Mouse (Mus musculus): ENCODE results near the gene Bmp2k.
A peak's percentile ranks its signal among the peaks of the same experiment; 100 is the strongest.

The Bmp2k gene

DNA sequence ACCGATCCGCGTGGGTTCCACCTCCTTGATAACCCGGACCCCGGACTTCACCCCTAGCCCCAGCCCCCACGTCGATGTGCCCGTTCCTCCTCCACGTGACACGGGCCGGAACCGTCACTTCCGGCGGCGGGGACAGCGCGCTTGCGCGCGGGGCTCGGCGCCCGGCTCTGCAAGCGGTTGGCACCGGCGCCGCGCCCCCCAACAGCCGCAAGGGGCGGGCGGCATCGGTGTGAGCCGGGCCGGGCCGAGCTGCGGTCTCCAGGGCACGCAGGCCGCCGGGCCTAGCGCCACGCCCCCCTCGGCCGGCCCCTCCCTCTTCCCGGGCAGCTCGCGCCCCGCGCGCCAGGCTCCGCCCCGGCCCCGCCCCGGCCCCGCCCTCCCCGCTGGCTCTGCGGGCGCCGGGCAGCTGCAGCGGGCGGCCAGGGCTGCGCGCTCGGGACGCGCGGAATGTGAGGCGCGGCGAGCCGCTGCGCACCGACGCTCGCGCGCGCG is at the start of gene Bmp2k:
Bmp2k (plus strand) TSS at position 380 of the 492 bp plus-strand sequence.
- peak; percentile 90 to 91 for DNase-seq

DNA sequence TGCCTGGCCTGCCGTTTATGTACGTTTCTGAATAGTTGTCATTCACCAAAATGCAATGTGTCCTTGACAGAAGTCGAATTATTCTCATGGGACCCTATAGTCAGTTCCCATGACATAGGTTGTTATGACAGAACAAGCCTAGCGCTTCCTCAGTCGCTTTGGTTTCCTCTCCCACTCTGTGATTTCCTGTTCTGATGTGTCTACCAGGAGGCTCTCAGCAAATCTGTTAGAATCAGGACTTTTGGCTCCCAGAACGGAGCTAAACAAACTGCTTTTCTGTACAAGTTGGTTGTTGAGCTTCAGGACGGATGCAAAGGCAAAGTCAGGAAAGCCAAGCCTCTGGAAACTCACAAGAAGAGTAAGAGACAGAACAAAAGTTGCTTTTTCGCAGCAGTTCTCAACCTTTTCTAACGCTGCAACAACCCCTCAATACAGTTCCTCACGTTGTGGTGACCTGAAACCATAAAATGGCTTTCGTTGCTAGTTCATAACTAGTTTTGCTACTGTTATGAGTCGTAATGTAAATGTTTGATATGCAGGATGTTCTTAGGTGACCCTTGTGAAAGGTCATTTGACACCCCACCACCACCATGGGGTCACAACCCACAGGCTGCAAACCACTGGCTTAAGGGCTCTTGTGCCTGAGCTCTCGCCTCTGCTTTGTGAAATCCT is 48.5 kb upstream of the Bmp2k start:
- no peak for DNase-seq

DNA sequence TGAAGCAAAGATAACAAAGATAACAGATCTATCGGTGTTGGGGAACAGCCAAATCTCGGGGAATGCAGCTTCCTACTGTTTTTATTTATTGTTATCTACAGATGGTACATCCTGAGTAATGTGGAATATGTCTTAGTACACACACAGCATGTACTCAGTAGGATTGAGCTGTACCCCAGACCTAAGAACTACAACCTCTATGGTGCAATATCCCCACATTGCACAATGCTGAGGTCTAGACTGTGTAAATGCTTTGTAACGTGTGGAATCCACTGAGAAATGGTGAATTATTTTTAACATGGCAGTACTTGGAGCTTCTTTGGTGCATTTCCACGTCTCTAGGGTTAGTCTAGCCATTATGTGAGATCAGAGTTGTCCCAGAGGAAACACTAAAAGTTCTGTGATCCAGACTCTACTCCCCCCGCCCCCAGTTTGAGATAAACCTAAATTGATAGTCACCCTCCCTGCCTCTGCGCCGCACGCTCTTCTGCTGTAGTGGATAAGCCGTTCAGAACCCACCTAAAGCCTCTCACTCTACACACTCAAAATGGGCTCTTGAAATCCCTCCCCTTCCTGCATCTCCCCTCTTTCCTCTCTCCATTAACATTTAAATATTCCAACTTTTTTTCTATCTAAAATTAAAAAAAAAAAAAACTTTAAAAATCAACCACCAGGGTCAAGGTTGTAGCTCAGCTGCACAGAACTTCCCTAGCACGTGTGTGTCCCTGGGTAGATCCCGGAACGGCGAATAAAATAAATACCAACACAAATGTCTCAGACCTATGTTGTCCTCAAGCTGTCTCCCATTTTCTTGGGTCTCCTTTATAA is 47.4 kb upstream of the Bmp2k start:
- no peak for DNase-seq

DNA sequence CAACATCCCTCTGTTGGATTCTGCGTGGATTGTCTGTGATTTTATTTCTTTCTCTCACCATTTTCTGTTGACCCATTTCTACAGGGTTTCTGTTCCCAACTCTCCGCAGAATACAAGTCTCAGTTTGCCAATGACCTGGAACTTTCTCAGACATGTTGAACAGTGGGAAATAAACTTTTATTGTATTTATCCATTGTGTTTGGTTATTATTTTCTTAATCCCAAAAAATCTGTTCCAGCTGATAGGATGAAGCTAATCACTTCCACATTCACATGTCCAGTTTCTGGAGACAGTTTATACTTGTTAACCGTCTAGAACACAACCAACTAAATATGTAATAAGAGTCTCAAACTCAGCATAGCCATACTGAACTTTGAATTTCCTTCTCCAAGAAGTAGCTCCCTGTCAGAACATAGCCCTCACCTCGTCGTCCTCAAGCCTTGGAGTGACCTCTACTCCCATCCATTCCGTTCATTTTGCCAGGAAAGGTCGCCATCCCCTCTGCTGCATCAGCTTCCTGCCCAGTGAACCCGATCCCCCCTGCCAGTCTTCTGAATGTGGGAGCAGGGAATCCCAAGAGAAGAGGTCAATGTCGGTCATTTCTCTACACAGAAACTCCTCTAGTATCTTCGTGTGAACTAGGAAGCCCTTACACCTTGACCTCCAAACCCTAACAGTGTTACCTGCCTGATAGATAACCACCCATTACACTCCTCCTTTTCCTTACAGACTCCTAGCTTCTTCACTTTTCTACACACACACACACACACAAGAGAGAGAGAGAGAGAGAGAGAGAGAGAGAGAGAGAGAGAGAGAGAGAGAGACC is 46.6 kb upstream of the Bmp2k start:
- no peak for DNase-seq

DNA sequence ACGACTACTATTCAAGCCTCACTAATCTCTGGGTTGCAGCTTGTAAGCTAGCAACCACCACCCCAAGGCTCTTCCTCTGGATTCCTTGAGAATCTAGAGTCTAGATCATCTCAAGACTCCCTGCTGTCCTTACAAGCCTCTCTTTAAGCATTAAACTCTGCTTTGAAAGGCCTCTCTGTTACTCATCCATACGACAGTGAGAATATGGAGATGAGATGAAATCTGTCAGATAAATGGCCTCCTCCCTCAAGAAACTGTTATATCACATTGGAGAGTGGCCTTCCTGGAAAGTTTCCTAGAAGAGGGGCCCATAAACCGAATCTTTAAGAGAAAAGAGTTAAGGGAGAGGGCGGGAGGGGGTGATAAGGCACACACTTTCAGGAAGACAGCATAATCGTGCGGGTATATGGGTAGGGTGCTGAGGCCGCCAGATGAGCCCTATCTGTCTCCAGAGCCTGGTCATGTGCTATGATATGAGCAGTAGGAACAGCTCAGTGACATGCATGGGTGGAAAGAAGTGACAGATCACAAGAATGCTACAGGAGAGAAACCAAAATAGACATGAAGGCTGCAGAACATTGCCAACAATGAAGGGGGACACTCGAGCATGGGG is 45.9 kb upstream of the Bmp2k start:
- no peak for DNase-seq

DNA sequence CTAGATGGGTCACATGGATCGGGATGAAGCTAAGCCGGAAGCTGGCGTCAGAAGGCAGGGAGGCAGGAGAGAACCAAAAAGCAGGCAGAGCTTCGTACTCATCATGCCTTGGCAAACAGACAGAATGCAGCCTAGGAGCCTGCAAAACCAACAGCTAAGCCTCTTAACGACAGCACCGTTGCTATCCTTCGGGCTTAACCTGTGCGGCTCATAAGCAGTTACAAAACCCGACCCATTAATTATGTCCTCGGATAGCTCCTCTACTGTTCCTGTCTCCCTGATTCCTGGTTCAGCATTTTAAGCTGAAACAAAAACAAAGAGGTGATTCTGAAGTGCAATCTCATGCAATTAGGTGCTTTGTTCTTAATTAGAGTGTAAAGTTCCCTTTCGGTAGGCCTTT is 43.4 kb upstream of the Bmp2k start:
- DNase-seq = no peak

DNA sequence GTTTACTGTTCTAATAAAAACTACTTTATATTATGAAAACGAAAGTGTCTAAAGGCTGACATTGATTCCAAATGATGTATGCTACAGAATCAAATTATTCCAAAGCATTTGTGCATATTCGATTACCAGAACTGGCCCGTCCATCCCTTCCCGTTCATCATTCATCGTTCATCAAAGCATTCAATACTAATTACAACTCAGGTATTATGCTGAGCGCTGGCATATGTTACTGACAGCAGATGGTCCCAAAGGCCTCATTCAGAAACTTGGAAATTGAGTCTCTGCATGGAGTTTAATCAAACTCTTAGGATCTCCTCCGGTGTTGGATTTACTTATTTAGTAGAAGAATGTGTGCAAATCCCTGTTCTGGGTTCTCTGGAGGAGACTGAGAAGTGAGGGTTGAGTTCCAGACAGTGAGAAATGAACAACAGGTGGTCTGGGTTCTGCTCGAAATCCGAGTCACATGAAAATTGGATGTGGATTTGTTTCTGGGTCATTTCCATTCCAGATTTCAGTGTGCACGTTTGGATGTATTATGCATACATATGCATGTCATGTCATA is 42.9 kb upstream of the Bmp2k start:
- no peak for DNase-seq

DNA sequence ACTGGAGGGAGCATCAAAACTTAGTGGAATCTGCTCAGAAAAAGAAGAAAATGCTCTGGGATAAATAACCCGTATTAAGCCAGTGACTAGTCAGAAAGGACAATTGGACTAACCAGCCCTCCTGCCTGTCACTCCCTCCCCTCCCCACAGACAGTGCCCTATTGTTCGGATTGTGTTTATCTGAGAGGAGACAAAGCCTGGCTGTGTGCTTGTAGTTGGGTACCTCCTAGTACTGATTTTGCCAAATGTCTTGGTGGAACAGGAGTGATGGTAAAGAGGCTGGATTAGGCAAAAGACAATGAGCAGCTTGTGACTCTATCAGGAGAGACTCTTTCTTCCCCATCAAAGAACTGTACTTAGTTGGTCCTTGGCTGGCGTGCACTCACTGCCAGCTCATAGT is 40.6 kb upstream of the Bmp2k start:
- DNase-seq = no peak

DNA sequence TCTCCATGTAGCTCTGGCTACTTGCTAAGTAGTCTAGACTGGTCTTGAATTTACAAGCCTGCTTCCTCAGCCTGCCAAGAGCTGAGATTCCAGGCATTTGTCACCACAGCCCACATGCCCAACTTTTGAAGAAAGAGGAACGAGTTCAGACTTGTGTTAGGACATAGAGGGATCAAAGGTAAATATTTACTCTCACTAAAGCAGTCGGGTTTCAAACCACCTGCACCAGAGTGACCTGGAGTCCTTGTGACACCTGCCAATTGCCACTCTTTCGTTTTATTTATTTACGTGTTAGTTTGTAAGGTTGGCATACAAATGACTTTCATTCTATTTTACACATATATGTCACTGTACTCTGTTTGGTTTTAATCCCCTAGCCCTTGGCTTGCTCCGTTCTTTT is 36.4 kb upstream of the Bmp2k start:
- no peak for DNase-seq

DNA sequence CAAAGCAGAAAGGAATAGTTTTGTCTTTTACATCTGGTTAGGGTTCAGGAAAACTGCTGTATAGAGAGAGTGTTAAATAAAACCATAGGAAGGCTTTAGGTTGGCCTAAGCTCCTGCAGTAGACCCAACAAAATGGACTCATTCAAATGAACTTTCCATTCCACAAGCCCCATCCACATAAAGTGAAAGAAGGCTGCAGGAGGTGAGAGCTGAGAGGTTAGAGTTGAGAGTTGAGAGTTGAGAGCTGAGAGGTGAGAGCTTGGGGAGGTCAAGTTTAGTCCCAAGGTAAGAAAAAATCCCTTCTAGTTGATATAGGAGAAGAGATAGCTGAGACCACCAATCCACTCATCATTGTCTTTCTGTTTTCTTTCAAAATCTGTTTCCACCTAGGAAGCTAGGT is 35.6 kb upstream of the Bmp2k start:
- DNase-seq = no peak

DNA sequence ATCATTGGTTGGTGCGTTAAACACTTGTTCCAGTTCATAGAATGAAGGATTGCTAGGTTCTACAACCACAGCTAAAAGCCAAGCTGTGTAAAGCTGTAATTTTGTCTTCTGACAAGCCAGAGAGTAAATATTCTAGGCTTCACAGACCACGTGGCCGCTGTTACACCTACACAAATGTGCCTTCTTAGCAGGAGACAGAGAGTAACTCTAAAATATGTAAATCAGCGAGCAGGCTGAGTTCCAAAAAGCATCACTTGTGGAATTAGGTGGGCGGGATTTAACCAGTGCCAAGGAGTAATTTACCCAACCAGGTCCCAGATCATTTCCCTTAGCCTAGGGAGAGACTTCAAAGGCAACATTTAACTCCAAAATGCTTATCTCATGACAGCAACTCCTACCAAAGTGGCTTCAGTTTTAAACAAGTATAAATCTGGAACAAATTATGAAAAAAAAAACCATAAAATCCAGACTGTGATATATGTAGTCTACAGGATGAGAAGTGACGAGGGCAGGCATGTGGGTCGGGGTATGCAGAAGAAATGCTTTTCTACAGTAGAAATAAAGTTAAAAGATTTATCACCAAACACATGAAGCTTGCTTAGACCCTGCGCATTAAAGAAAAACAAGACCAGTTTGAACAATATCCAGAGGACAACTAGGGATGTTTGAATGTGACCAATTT is 35.1 kb upstream of the Bmp2k start:
- no peak for DNase-seq

DNA sequence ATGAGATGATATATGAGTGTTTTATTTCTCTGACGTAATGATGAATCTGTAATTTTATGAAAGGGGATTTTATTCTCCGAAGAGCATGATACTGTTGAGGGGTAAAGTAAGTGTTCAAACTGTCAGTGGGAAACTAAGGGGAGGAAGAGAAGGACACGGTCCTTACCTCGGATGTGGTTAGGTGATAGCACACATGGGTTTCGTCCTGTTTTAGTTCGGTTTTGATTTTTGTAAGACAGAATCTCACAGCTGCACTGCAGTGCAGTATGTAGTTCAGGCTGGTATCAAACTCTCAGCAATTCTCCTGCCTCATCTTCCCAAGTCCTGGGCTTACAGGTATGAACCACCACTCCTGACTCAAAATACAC is 34.6 kb upstream of the Bmp2k start:
- no peak for DNase-seq

DNA sequence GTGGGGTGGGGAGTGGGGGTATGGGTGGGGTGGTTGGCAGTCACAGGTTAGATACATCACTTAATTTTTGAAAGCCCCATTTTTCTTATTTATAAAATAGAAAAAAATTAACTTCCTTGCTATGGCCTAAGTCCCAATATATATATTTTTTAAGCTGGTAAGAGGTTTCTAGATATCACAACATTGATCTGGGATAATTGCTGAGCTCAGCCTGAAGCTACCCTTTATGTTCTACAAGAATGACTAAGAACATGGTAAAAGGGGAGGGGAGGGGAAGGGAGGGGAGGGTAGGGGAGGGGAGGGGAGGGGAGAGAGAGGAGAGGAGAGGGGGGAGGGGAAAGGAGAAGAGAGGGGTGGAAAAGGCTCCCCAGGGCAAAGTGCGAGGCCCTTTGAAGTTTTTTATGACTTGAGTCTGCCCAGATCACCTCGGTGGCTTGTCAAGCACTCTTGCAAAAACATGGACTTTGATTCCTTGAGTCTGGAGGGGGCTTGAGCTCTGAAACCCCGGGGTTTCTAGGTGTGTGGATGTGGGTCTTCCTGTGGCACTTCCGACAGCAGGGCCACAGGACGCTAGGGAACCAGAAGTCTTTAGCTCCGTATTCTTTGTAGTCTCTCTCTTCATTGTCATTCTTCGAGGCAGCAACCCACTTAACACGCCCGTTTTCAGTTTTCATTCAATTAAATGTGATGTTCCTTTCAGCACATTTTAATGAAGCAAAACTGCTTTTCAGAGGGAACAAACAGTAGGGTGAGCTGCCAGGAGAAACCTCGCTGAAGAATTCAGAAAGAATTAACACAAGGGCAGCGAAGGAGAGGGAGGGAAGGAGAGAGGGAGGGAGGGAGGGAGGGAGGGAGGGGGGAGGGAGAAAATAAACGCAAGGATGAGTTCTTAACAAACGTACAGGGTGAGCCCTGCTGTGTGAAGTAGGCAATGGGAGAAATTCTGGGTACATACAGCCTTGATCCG is 33.1 kb upstream of the Bmp2k start:
- peak in 1 of 2 experiments; percentile 2 for DNase-seq

DNA sequence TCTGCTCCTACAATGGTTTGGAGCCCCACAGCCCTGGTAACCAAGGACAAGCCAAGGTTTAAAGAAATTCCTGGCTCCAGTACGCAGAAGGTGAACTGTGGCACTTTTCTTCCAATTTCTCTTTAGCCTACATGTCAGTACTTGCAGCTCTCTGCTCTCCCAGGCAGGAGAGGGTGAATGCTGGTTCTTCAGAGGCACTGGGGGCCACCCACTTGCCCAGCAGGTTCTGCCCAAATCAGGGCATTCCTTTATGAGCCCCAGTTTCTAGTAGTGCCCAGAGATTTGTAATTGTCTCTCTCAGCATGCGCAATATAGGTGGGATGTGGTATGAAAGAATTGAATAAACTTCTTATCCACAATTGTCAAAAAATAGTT is 32.5 kb upstream of the Bmp2k start:
- no peak for DNase-seq

DNA sequence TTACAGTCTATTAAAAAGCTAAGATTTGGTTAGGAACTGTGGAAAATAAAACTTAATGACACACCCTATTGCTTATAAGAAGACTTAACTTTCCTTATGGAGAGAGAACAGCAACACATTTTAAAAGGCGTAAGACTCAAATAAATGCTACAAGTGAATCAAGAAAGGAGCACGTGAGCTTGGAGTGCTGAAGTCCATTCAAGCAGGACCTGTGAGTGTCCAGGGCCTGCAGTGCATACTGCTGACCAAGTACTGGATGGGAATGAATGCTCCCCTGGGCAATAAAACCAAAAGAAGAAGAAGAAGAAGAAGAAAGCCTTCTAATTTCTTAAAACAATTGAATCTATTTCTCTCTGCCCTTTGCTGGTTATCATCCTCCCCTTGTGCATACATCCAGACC is 32.0 kb upstream of the Bmp2k start:
- no peak for DNase-seq

DNA sequence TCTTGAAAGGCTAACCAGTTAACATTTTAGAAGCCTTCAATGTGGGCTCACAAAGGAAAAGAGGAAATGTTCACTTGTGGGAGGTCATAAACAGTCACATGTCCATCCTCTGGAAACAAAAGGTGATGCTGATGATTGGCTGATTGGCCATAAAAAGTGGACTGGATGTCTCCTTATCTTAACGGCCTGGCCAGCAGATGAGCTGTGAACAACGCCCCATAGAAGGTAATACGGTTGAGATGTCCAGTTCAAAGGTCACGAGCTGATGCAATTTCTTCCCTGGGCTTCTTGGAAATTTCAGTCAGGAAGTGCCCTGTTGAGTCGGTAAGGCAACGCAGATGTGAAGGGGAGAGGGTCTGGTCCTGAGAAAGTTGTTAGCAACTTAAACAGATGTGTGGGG is 28.9 kb upstream of the Bmp2k start:
- no peak for DNase-seq

DNA sequence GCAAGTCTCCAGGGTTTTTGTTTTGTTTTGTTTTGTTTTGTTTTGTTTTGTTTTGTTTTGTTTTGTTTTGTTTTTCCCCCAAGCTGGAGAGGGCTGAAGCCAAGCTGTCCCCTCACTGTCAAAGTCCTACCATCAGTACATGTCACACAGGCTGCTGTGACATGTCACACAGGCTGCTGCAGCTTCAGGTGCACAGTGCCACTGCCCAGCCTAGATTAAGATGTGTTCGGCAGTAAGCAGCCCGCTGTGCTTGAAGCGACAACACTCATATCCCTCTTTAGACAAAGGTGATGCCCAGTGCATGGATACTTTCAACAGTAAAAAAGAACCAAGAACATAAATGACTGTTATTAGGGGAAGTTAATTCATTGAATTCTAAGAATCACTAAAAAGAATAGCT is 28.5 kb upstream of the Bmp2k start:
- no peak for DNase-seq

DNA sequence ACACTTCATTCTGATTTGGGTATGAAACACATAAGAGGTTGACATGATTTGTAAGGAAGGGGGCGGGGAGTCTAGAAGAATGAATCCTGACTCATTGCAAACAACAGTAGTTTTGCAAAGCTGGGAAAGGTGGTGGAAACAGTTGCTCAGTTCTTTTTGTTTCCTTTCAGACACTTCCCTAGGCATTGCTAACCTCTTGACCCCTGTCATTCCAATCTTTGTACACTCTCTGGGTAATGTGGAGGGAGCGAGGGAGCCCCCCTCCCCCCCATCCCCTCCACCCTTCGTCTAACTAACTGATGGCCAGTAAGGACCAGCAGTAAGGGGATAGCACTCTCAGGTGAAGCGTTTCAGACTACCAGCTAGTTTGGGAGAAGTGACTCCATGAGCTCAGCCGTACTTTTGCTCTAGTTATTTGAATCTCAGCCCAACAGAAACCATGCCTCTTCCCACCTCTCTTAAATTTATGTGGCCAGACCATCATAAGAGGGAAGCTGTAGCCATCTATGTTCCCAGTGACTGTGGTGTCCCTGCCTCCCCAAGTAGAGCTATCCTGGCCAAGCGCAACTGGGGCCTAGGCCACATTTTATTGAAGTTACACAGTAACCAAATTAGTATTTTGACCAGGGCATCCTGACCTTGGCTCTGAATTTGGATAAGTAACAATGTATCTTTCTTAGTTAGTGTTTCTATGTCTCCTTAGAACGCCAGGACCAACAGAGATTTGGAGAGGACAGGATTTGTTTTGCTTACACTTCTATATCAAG is 27.6 kb upstream of the Bmp2k start:
- DNase-seq = no peak

DNA sequence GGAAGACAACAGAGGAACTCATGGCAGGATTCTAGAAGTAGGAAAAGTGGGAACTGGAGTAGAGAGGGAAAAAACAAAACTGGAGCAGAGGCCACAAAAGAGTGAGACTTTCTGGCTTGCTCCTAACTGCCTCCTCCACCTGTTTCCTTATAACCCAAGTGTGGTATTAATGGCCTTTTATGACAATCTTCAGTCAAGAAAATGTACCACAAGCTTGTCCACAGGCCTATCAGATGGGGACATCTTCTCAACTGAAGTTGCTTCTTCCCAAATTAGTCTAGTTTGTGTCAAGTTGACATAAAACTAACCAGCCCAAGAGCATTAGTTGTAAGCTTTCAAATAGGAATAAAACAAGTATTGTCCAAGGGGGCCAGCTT is 27.0 kb upstream of the Bmp2k start:
- DNase-seq = no peak

DNA sequence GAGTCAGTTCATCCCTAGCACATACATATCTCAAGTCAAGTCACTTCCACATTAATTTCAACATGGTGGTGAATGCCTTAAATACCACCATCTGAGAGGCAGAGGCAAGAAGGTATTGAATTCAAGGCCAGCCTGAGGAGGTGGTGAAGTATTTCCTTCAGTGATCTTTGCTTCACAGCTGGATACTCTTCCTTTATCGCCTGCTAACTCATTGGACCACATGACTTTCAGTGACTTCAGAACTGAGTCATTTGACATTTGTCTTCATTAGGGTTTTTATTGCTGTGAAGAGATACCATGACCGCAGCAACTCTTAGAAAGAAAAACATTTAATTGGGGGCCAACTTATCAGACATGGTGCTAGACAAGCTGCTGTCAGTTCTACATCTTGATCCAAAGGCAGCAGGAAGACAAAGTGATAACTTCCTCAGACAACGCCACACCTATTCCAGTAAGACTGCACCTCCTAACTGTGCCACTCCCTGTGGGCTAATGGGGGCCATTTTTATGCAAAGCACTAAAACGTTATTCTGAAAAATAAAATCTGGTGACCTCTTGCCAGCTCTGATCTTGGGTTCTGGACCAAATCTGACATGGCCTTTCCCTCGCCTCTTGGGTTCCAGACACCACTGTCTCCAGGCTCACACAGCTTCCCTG is 24.9 kb upstream of the Bmp2k start:
- DNase-seq = no peak

Data from cerebellum, postnatal 14 days (tissue).